Mouse (Mus musculus): ENCODE measurements around the gene Tmem151b.

GRCm38 (mm10) chr17:45506700-45507189 is 42.7 kb downstream of the Tmem151b start, which contains the start of gene Aars2:
- TF ChIP-seq CTCF (IDR thresholded peaks at IDR 0.05; ENCODE audit: low read depth, low read length): peak; percentile 26; the same call in 1 of the 2 replicates
- no peak for TF ChIP-seq GATA2 (IDR thresholded peaks at IDR 0.05; ENCODE audit: borderline replicate concordance, low read depth, low read length)
- no peak for TF ChIP-seq POLR2AphosphoS5 (IDR thresholded peaks at IDR 0.05; ENCODE audit: insufficient replicate concordance, low read depth, low read length)
- no peak for TF ChIP-seq GATA1 (IDR thresholded peaks at IDR 0.05; ENCODE audit: borderline replicate concordance, low read length)
- TF ChIP-seq TAL1 (conservative IDR thresholded peaks at IDR 0.05; ENCODE audit: low read depth, low read length): no peak
